Mouse (Mus musculus) splenic B cell, adult 2 months (primary cell): ENCODE data around the gene Srsf5.
"Not testable (repeated sequence)": the region's sequence is repeated elsewhere in the genome, so short reads cannot be mapped to it uniquely, and the experiment has no call there.

ENCODE experiments used
- DNase-seq: peaks from one replicate; pipeline ENCODE4 v3.0.0-alpha.2; 2011; ENCODE audit warnings: low read depth, low spot score
- H3K27me3 ChIP-seq: 2 replicates; pipeline ENCODE4 v1.6.1; 2012; ENCODE audit warnings: mild to moderate bottlenecking, low read length, moderate library complexity, mixed read lengths; ENCODE audit not compliant: control insufficient read depth, poor library complexity, insufficient read depth, severe bottlenecking
- H3K36me3 ChIP-seq: 2 replicates; pipeline ENCODE4 v1.6.1; 2012; ENCODE audit warnings: mild to moderate bottlenecking, low read length, moderate library complexity, mixed read lengths; ENCODE audit not compliant: control insufficient read depth, poor library complexity, insufficient read depth, severe bottlenecking

Srsf5 gene

GRCm38 (mm10) chr12:80937331-80938029 lies 7.8 kb upstream of the Srsf5 start:
- H3K27me3 ChIP-seq: no peaks in the 10 kb centered on the region
- DNase-seq: no peak
- no peaks in the 10 kb centered on the region for H3K36me3 ChIP-seq

- no peaks in the 10 kb centered on the region for H3K27me3 ChIP-seq
- peak; percentile 74 for DNase-seq
- no peaks in the 10 kb centered on the region for H3K36me3 ChIP-seq
Observed at GRCm38 (mm10) chr12:80938642-80939041, 6.7 kb upstream of the Srsf5 start.

GRCm38 (mm10) chr12:80939165-80939564 lies 6.1 kb upstream of the Srsf5 start:
- Histone ChIP-seq H3K27me3 (no peaks in the 10 kb centered on the region), H3K36me3 (no peaks in the 10 kb centered on the region)
- DNase-seq: no peak

GRCm38 (mm10) chr12:80941886-80942285 lies 3.4 kb upstream of the Srsf5 start:
- no peaks in the 10 kb centered on the region for H3K27me3 ChIP-seq
- peaks cover 7% of the 10 kb centered on the region for H3K36me3 ChIP-seq
- DNase-seq: no peak

- DNase-seq: no peak
- no peaks in the 10 kb centered on the region for H3K27me3 ChIP-seq
- H3K36me3 ChIP-seq: peaks cover 16% of the 10 kb centered on the region
Observed at GRCm38 (mm10) chr12:80943395-80943794, 1.9 kb upstream of the Srsf5 start.

GRCm38 (mm10) chr12:80944204-80944603 lies 1.1 kb upstream of the Srsf5 start:
- Histone ChIP-seq H3K27me3 (no peaks in the 10 kb centered on the region), H3K36me3 (peaks cover 20% of the 10 kb centered on the region)
- DNase-seq: no peak

GRCm38 (mm10) chr12:80944963-80945333 lies 356 bp upstream of the Srsf5 start:
- H3K36me3 ChIP-seq: peaks cover 23% of the 10 kb centered on the region
- not testable (repeated sequence) for DNase-seq, H3K27me3 ChIP-seq

- H3K36me3 ChIP-seq: peaks cover 28% of the 10 kb centered on the region
- no peaks in the 10 kb centered on the region for H3K27me3 ChIP-seq
- DNase-seq: peak; percentile 98
Observed at GRCm38 (mm10) chr12:80945996-80946355, 672 bp downstream of the Srsf5 start.

- no peak for DNase-seq
- peaks cover 37% of the 10 kb centered on the region for H3K36me3 ChIP-seq
- H3K27me3 ChIP-seq: no peaks in the 10 kb centered on the region
Observed at GRCm38 (mm10) chr12:80948202-80948601, 2.9 kb downstream of the Srsf5 start.

- peaks cover 42% of the 10 kb centered on the region for H3K36me3 ChIP-seq
- not testable (repeated sequence) for H3K27me3 ChIP-seq, DNase-seq
Observed at GRCm38 (mm10) chr12:80949603-80950002, 4.3 kb downstream of the Srsf5 start.

- no peak for DNase-seq
- peaks cover 39% of the 10 kb centered on the region for H3K36me3 ChIP-seq
- H3K27me3 ChIP-seq: no peaks in the 10 kb centered on the region
Observed at GRCm38 (mm10) chr12:80951640-80952219, 6.4 kb downstream of the Srsf5 start.

GRCm38 (mm10) chr12:80952526-80952925 lies 7.2 kb downstream of the Srsf5 start:
- DNase-seq: no peak
- H3K36me3 ChIP-seq: peaks cover 34% of the 10 kb centered on the region
- H3K27me3 ChIP-seq: no peaks in the 10 kb centered on the region

GRCm38 (mm10) chr12:80956039-80956438 lies 10.7 kb downstream of the Srsf5 start:
- DNase-seq: no peak
- Histone ChIP-seq H3K27me3 (no peaks in the 10 kb centered on the region), H3K36me3 (peaks cover 21% of the 10 kb centered on the region; the same call in 1 of the 2 replicates)

GRCm38 (mm10) chr12:80957961-80958360 lies 12.7 kb downstream of the Srsf5 start:
- Histone ChIP-seq H3K27me3 (no peaks in the 10 kb centered on the region), H3K36me3 (peaks cover 13% of the 10 kb centered on the region; the same call in 1 of the 2 replicates)
- DNase-seq: no peak

GRCm38 (mm10) chr12:80962566-80962965 lies 17.3 kb downstream of the Srsf5 start:
- DNase-seq: no peak
- no peaks in the 10 kb centered on the region for H3K27me3 ChIP-seq
- peaks cover 5% of the 10 kb centered on the region; the same call in 1 of the 2 replicates for H3K36me3 ChIP-seq
